9 mouse cellular contexts compared by ENCODE assay signal in genomic region chr10:79989272-79989786, GRCm38 (mm10). TPM values are rescaled to one million over a fixed set of nuclear protein-coding genes. Genes with fewer than 3 reads are reported as not detected.
DNase-seq lines count a peak whose midpoint lies in the region; ATAC-seq and TF ChIP-seq lines count a peak whose summit lies in the region.
"Had no signal": no experiment of that assay in that cellular context is flagged by ENCODE, and none has a peak within 500 bp of the region (broad histone marks: within the 10 kb centered on the region; RNA-seq: fewer than 3 reads in every experiment).

No protein-coding gene starts in this region.

- peaks cover 14% of the 10 kb centered on the region for H3K36me3 ChIP-seq in thymus, adult 2 months (ENCODE audit: control insufficient read depth, insufficient read depth, low read length)
- peaks cover 37% of the 10 kb centered on the region for H3K36me3 ChIP-seq in liver, embryonic 12.5 days

- TF ChIP-seq POLR2A in thymus, adult 2 months (IDR thresholded peaks at IDR 0.05; ENCODE audit: control insufficient read depth, extremely low read depth, insufficient read depth, low read length, poor library complexity): no peak
- no peak for TF ChIP-seq POLR2A in cerebellum, adult 2 months (IDR thresholded peaks at IDR 0.05; ENCODE audit: borderline replicate concordance, insufficient read depth, low read length)

- intact Hi-C loops in gastrocnemius, adult 2 months (cut with DNase I): loop anchor here (5.0 kb wide), 1 partner anchor 63 kb away; no protein-coding TSS in a partner anchor

- peaks cover 47% of the 10 kb centered on the region for H3K4me1 ChIP-seq in thymus, adult 2 months (replicated peaks; ENCODE audit: control insufficient read depth, insufficient read depth, low read length)
- H3K4me1 ChIP-seq in liver, embryonic 12.5 days: peaks cover 59% of the 10 kb centered on the region
- H3K4me1 ChIP-seq in cerebellum, adult 2 months (ENCODE audit: control insufficient read depth, insufficient read depth, low read length): peaks cover 6% of the 10 kb centered on the region; the same call in 1 of the 2 replicates

- DNase-seq in gastrocnemius, adult 2 months: no peak
- DNase-seq in gastrocnemius, postnatal 4 days (ENCODE audit: low spot score in 2 of 2): no peak
- DNase-seq in thymus, adult 2 months: no peak
- no peak for DNase-seq in thymus, postnatal 36 days
- DNase-seq in cerebellum, adult 2 months: no peak
- no peak for DNase-seq in frontal cortex, postnatal 14 days (ENCODE audit: low spot score in 2 of 2)
- DNase-seq: cerebellum, postnatal 10 days had no signal

- no peak for ATAC-seq in liver, embryonic 12.5 days
- no peak for ATAC-seq in megakaryocyte-erythroid progenitor cell, adult 5-6 weeks (replicated peaks; ENCODE audit: low FRiP score, low TSS enrichment, poor library complexity, severe bottlenecking)

- H3K27me3 ChIP-seq in thymus, adult 2 months (ENCODE audit: control insufficient read depth, insufficient read depth, low read length): no peaks in the 10 kb centered on the region
- H3K27me3 ChIP-seq in liver, embryonic 12.5 days (replicated peaks): peaks cover 35% of the 10 kb centered on the region
- no peaks in the 10 kb centered on the region for H3K27me3 ChIP-seq in cerebellum, adult 2 months (ENCODE audit: control insufficient read depth, insufficient read depth, low read length)

- WGBS in thymus, adult 2 months: 55% methylated on average over 8 of the region's 8 CpGs
- WGBS in liver, embryonic 12.5 days (ENCODE audit: insufficient replicate concordance): 41% methylated on average over 8 of the region's 8 CpGs
- WGBS in cerebellum, adult 2 months: 41% methylated on average over 8 of the region's 8 CpGs

- TF ChIP-seq CTCF in gastrocnemius, adult 2 months (IDR thresholded peaks at IDR 0.05): no peak
- TF ChIP-seq CTCF in thymus, adult 2 months (IDR thresholded peaks at IDR 0.05; ENCODE audit: borderline replicate concordance, control insufficient read depth, extremely low read depth, insufficient read depth, low read length, poor library complexity): no peak
- no peak for TF ChIP-seq CTCF in cerebellum, adult 2 months (IDR thresholded peaks at IDR 0.05; ENCODE audit: borderline replicate concordance, insufficient read depth, low read depth, low read length)

- H3K9ac ChIP-seq in liver, embryonic 12.5 days: peak overlapping the region; percentile 71; the same call in 1 of the 2 replicates

- peaks cover 3% of the 10 kb centered on the region for H3K9me3 ChIP-seq in liver, embryonic 12.5 days (replicated peaks)

- peak overlapping the region; percentile 87 for H3K4me2 ChIP-seq in liver, embryonic 12.5 days

- peak overlapping the region; percentile 88 for H3K4me3 ChIP-seq in gastrocnemius, adult 2 months
- H3K4me3 ChIP-seq in thymus, adult 2 months (ENCODE audit: control insufficient read depth, insufficient read depth, low read length): peak overlapping the region; percentile 53
- H3K4me3 ChIP-seq in liver, embryonic 12.5 days: peak overlapping the region; percentile 64
- H3K4me3 ChIP-seq in cerebellum, adult 2 months (replicated peaks; ENCODE audit: insufficient read depth, low read depth, low read length): no peak overlapping the region

- peak overlapping the region; percentile 99 for H3K27ac ChIP-seq in gastrocnemius, adult 2 months
- peak overlapping the region; percentile 14; the same call in 1 of the 2 replicates for H3K27ac ChIP-seq in thymus, adult 2 months (ENCODE audit: control insufficient read depth, insufficient read depth, low read length)
- no peak overlapping the region for H3K27ac ChIP-seq in liver, embryonic 12.5 days
- no peak overlapping the region for H3K27ac ChIP-seq in cerebellum, adult 2 months (ENCODE audit: insufficient read depth, low read length)

RNA-seq across cellular contexts. Expression of gene Cnn2, which starts 0.9 kb away (rescaled TPM):
- 1 to 10 TPM; 3.9 to 9.7 TPM for total RNA-seq in gastrocnemius, adult 2 months (2021)
- total RNA-seq in gastrocnemius, postnatal 4 days (2021): 10 to 100 TPM; 51.0 to 55.0 TPM
- 239 and 245 TPM in 2 replicates for polyA plus RNA-seq in thymus, adult 2 months (2012; rRNA removed)
- 68.2 and 75.4 TPM in 2 replicates for polyA plus RNA-seq in liver, embryonic 12.5 days (2016; fragmentation: Nextera tagmentation; extraction: Ambion mirVana)
- 18.0 and 24.6 TPM in 2 replicates for total RNA-seq in megakaryocyte-erythroid progenitor cell, adult 5-6 weeks (2014; fragmentation: Nextera tagmentation)
- total RNA-seq in megakaryocyte-erythroid progenitor cell, adult 5-6 weeks (2017): 13.8 and 25.6 TPM in 2 replicates
- polyA plus RNA-seq in cerebellum, adult 2 months (2012; rRNA removed): 8.2 and 9.3 TPM in 2 replicates

RNA-seq across cellular contexts. Expression of gene Tmem259, which starts 5.2 kb away (rescaled TPM):
- 10 to 100 TPM; 70.9 to 75.1 TPM for total RNA-seq in gastrocnemius, adult 2 months (2021)
- 100 to 1,000 TPM; 109 to 119 TPM for total RNA-seq in gastrocnemius, postnatal 4 days (2021)
- polyA plus RNA-seq in thymus, adult 2 months (2012; rRNA removed): 540 and 566 TPM in 2 replicates
- 17.2 and 17.5 TPM in 2 replicates for polyA plus RNA-seq in liver, embryonic 12.5 days (2016; fragmentation: Nextera tagmentation; extraction: Ambion mirVana)
- 75.5 and 83.0 TPM in 2 replicates for total RNA-seq in megakaryocyte-erythroid progenitor cell, adult 5-6 weeks (2014; fragmentation: Nextera tagmentation)
- 47.3 and 63.9 TPM in 2 replicates for total RNA-seq in megakaryocyte-erythroid progenitor cell, adult 5-6 weeks (2017)
- polyA plus RNA-seq in cerebellum, adult 2 months (2012; rRNA removed): 191 and 204 TPM in 2 replicates

RNA-seq across cellular contexts. Expression of gene Abca7, which starts 7.0 kb away (rescaled TPM):
- total RNA-seq in gastrocnemius, adult 2 months (2021): 1 to 10 TPM; 6.7 to 7.2 TPM
- total RNA-seq in gastrocnemius, postnatal 4 days (2021): 1 to 10 TPM; 4.8 to 4.9 TPM
- 79.5 and 83.5 TPM in 2 replicates for polyA plus RNA-seq in thymus, adult 2 months (2012; rRNA removed)
- 10.5 and 12.1 TPM in 2 replicates for polyA plus RNA-seq in liver, embryonic 12.5 days (2016; fragmentation: Nextera tagmentation; extraction: Ambion mirVana)
- total RNA-seq in megakaryocyte-erythroid progenitor cell, adult 5-6 weeks (2014; fragmentation: Nextera tagmentation): 27.0 and 32.9 TPM in 2 replicates
- 11.0 and 12.1 TPM in 2 replicates for total RNA-seq in megakaryocyte-erythroid progenitor cell, adult 5-6 weeks (2017)
- 31.1 and 32.4 TPM in 2 replicates for polyA plus RNA-seq in cerebellum, adult 2 months (2012; rRNA removed)

RNA-seq across cellular contexts. Expression of gene Grin3b, which starts 18.8 kb away (rescaled TPM):
- total RNA-seq in gastrocnemius, adult 2 months (2021): under 1 TPM; 0.25 to 0.28 TPM
- total RNA-seq in gastrocnemius, postnatal 4 days (2021): under 1 TPM; 0.10 to 0.27 TPM
- 0.07 and 0.14 TPM in 2 replicates for polyA plus RNA-seq in thymus, adult 2 months (2012; rRNA removed)
- 0.14 TPM in 2 replicates for polyA plus RNA-seq in liver, embryonic 12.5 days (2016; fragmentation: Nextera tagmentation; extraction: Ambion mirVana)
- not detected in 2 replicates for total RNA-seq in megakaryocyte-erythroid progenitor cell, adult 5-6 weeks (2014; fragmentation: Nextera tagmentation)
- not detected in 2 replicates for total RNA-seq in megakaryocyte-erythroid progenitor cell, adult 5-6 weeks (2017)
- 5.5 and 5.9 TPM in 2 replicates for polyA plus RNA-seq in cerebellum, adult 2 months (2012; rRNA removed)

RNA-seq across cellular contexts. Expression of gene Arhgap45, which starts 27.1 kb away (rescaled TPM):
- 1 to 10 TPM in 1 of 2 experiments, under 1 TPM in 1; 0.97 to 1.4 TPM for total RNA-seq in gastrocnemius, adult 2 months (2021)
- total RNA-seq in gastrocnemius, postnatal 4 days (2021): 1 to 10 TPM; 4.0 to 4.7 TPM
- polyA plus RNA-seq in thymus, adult 2 months (2012; rRNA removed): 1,362 and 1,504 TPM in 2 replicates
- polyA plus RNA-seq in liver, embryonic 12.5 days (2016; fragmentation: Nextera tagmentation; extraction: Ambion mirVana): 22.3 and 22.8 TPM in 2 replicates
- 76.2 and 103 TPM in 2 replicates for total RNA-seq in megakaryocyte-erythroid progenitor cell, adult 5-6 weeks (2014; fragmentation: Nextera tagmentation)
- total RNA-seq in megakaryocyte-erythroid progenitor cell, adult 5-6 weeks (2017): 52.8 and 64.4 TPM in 2 replicates
- polyA plus RNA-seq in cerebellum, adult 2 months (2012; rRNA removed): 2.2 and 2.7 TPM in 2 replicates

Comparison
In these comparisons a context has a peak if more than half of its experiments do, and no peak if none do; other contexts are left out.
1. H3K27ac ChIP-seq: peak in gastrocnemius, adult 2 months (single experiment) and thymus, adult 2 months (single experiment); none in liver, embryonic 12.5 days (single experiment) and cerebellum, adult 2 months (single experiment).